Mouse (Mus musculus) skeletal muscle tissue, adult 2 months (tissue): ENCODE measurements at regions not wholly inside any gene's neighbourhood (a gene's known extent, or its start where the extent isn't known, plus 50 kb on each side); places are given as distances from the start of the nearest gene placed in this dataset.
"Not testable (repeated sequence)": the region's sequence is repeated elsewhere in the genome, so short reads cannot be mapped to it uniquely, and the experiment has no call there.

Source experiments
- DNase-seq: peaks from one replicate; pipeline ENCODE4 v3.0.0-alpha.2; 2012; ENCODE audit warnings: low read depth, low spot score

- peak; percentile 12 for DNase-seq
These were observed 196.2 kb upstream of the Speer4f2 start for GRCm38 (mm10) chr5:17176771-17177170.

GRCm38 (mm10) chr5:17208554-17209283, 164.3 kb upstream of the Speer4f2 start:
- no peak for DNase-seq

- peak; percentile 9 for DNase-seq
These were observed 162.2 kb upstream of the Speer4f2 start for GRCm38 (mm10) chr5:17210723-17211245.

GRCm38 (mm10) chr5:17223542-17223941, 149.4 kb upstream of the Speer4f2 start:
- DNase-seq, result not testable (repeated sequence)

GRCm38 (mm10) chr5:17247732-17248606, 125.0 kb upstream of the Speer4f2 start:
- peak; percentile 81 for DNase-seq

GRCm38 (mm10) chr5:17260541-17261325, 112.2 kb upstream of the Speer4f2 start:
- DNase-seq, result no peak

- peak; percentile 66 for DNase-seq
These were observed 110.9 kb upstream of the Speer4f2 start for GRCm38 (mm10) chr5:17262126-17262525.

GRCm38 (mm10) chr5:17271153-17271552, 101.8 kb upstream of the Speer4f2 start:
- no peak for DNase-seq

- no peak for DNase-seq
These were observed 101.1 kb upstream of the Speer4f2 start for GRCm38 (mm10) chr5:17271722-17272479.

GRCm38 (mm10) chr5:17275346-17275745, 97.6 kb upstream of the Speer4f2 start:
- no peak for DNase-seq

GRCm38 (mm10) chr5:17276782-17277578, 96.0 kb upstream of the Speer4f2 start:
- DNase-seq, result no peak

- DNase-seq, result peak; percentile 57
These were observed 92.8 kb upstream of the Speer4f2 start for GRCm38 (mm10) chr5:17280203-17280602.

- DNase-seq, result no peak
These were observed 92.0 kb upstream of the Speer4f2 start for GRCm38 (mm10) chr5:17280951-17281350.

GRCm38 (mm10) chr5:17289028-17289427, 84.0 kb upstream of the Speer4f2 start:
- no peak for DNase-seq

GRCm38 (mm10) chr5:17292559-17292958, 80.4 kb upstream of the Speer4f2 start:
- no peak for DNase-seq

GRCm38 (mm10) chr5:17296571-17297035, 76.4 kb upstream of the Speer4f2 start:
- DNase-seq, result no peak

- DNase-seq, result no peak
These were observed 73.1 kb upstream of the Speer4f2 start for GRCm38 (mm10) chr5:17299846-17300245.

- no peak for DNase-seq
These were observed 51.5 kb upstream of the Speer4f2 start for GRCm38 (mm10) chr5:17321501-17321900.
